Mouse (Mus musculus) thymus, adult 2 months (tissue): ENCODE data around the gene Ccdc106.

Experiments used
- CTCF ChIP-seq: fragments of 200-500 bp; IDR thresholded peaks from 2 replicates; pipeline ENCODE4 v1.5.1; 2012; ENCODE audit warnings: mild to moderate bottlenecking, control low read depth, low read length, moderate library complexity, borderline replicate concordance; ENCODE audit not compliant: control insufficient read depth, poor library complexity, insufficient read depth; ENCODE audit errors: extremely low read depth
- POLR2A ChIP-seq: fragments of 200-500 bp; IDR thresholded peaks from 2 replicates; pipeline ENCODE4 v1.6.1; 2012; ENCODE audit warnings: mild to moderate bottlenecking, low read length, control low read depth, moderate library complexity; ENCODE audit not compliant: control insufficient read depth, poor library complexity, insufficient read depth; ENCODE audit errors: extremely low read depth

DNA sequence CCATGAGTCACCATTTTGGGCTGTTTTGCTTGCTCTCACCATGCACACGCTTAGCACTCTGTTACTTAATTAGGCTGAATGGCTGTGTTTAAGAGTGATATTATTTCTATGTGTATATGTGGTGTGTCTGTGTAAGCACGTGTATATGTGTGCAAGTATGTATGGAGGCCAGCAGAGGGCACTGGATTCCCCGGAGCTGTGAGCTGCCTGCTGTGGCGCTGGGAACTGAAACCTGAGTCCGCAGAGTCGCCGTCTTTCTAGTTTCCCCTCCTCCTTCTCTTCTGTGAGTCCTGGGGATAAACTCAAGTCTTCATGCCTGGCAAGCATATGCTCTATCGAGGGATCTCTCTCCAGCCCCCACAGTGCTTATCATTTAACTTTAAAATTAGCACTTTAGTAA lies 88.9 kb downstream of the Ccdc106 start:
- TF ChIP-seq CTCF (no peak), POLR2A (no peak)
